Mouse (Mus musculus): Measurements from ENCODE around the gene Cpe.

GRCm38 (mm10) chr8:64644108-64645005, 48.5 kb downstream of the Cpe start:
- TF ChIP-seq CTCF (IDR thresholded peaks at IDR 0.05; ENCODE audit: low read depth) (no peak), EP300 (optimal IDR thresholded peaks at IDR 0.05) (no peak)

Data from stomach, postnatal 0 days (tissue).